Mouse (Mus musculus) hindlimb bud, embryonic 11.5 days (tissue): ENCODE measurements around the gene Epb41l3.
A peak's percentile ranks its signal among the peaks of the same experiment; 100 is the strongest.

Experiments
- DNase-seq: peaks from one replicate; pipeline ENCODE4 v3.0.0-alpha.2; 2012; ENCODE audit warnings: low read depth, low spot score; ENCODE audit errors: extremely low spot score

Epb41l3 gene

GRCm38 (mm10) chr17:69075501-69076237, at the start of gene Epb41l3:
Gene Epb41l3, plus strand, starts transcription at chr17:69075683.
- peak; percentile 22 for DNase-seq

GRCm38 (mm10) chr17:69038760-69039675, 36.5 kb upstream of the Epb41l3 start:
- DNase-seq = no peak

DNA sequence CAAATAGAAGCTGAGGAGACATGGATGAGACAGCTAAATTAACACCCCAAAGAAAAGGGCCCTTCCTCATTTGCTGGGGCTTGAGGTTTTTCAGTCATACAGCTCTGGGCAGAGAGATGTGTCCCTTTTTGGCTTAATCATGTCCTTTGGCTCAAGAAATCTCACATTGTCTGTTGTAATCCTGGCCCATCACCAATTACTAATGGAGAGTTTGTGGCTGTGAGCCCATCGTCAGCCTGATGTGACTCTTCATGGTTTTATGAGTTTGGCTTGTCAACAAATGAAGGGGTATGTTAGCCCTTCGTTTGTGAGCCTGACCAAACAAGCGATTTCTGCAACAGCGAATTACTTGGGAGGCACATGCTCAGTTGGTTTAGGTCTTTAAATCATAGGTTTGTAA, 34.0 kb upstream of the Epb41l3 start:
- DNase-seq = no peak

DNA sequence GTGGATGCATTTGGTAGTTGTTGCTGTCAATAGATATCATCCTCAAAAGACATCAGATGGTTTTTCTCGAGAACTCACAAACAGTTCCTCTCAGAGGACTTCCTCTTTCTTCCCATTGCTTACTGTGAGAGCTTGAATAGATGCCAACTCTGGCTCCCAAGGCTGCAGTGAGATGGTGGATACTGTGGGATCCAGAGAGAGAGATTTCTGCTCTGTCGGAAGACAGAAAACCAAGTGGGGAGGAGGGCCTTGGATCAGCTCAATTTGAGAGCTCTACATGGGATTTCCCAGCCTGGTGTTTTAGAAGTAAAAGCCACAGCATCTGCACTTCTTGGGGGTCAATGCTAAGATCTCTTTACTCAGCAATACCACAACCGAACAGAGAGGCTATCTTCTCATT, 26.7 kb upstream of the Epb41l3 start:
- no peak for DNase-seq

- no peak for DNase-seq
Observed at GRCm38 (mm10) chr17:69054029-69054428, 21.5 kb upstream of the Epb41l3 start.

DNA sequence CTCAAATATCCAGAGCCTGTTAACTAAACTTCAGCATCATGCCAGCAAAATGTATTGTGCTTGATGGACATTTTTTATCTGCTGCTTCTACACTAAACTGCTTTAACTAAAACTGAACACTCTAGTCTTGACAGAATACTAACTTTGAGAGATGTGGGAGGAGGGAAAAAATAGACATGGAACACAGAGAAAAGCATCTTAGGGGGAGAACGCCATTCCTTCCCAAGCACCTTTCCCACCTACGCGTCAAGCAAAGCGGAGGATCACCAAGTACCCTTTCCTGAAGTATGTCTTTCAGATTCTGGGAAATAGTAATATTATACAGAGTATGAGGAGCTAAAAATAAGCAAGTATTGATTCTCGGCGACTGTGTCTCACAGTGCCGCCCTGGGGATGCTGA, 15.7 kb upstream of the Epb41l3 start:
- DNase-seq = no peak

DNA sequence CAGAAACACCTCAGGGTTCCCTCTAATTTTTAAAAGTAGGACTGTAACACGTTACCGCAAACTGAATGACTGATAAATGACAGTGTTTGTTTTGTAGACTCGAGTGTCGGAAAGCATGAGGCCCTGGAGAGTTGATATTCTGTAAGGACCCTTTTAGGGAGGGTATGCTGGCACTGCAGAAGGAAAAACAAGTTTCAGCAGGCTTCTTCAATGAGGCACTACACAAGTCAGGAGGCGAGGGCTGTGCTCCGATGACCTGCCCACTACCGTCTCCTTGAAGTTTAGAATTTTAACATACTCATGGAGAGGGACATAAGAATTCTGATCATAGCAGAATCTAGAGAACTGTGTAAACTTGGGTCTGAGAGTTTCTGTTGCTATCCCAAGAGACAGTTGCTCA, 15.1 kb upstream of the Epb41l3 start:
- DNase-seq = no peak

- DNase-seq = no peak
Observed at GRCm38 (mm10) chr17:69061883-69062745, 13.4 kb upstream of the Epb41l3 start.

DNA sequence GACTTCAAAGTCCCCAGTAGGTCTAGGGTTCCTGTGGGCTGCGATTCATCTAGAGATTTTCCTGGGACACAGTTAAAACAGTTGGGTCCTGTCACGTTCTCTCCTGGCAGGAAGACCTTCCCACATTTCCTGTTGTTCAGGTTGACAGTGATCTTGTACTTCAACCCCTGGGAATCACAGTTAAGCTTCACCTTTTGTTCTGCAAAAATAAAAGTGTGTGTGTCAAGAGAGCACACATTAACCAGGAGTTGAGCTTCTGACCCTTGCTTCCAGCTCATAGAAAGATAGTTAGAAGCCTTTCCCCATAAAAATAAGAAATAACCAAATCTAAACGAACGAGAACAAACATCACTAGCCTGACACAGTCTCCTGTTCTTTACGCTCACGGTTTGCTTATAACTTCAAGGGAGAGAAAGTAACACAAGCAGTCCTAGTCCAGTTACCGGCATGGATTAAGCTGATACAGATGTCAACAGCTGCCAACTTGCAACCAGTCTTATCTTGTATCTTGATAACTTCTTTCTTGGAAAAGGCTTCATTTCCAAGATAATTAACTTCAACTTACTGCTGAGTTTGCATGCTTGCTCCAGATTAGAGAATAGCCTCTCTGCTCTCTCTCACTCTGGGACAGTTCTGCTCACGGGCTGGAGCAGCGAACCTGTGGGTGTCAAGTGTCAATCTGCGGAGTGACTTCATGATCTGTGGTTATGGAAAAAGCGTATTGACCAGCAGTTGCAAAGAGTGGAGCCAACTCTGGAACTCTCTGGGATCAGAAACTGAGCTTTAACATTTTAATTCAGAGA, 7.3 kb upstream of the Epb41l3 start:
- no peak for DNase-seq

GRCm38 (mm10) chr17:69074095-69074494, 1.4 kb upstream of the Epb41l3 start:
- DNase-seq = no peak

DNA sequence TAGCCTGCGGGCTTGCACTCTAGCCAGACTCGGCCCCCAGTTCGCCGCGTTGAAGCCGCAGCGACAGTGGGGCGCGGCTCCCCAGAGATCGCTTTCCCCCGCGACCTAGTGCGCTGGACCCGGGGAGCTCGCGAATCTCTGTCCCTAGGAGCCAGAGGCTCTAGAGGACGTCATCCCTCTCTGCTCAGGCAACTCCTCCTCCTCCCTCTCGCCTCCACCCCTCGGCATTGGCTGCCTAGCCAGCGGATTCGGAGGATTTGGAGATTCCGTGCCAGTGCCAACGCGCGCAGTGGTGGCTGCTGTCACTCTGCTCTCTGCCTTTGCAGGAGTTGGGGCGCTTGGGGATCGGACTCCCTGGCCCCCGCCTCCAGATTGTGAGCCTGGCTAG, 749 bp downstream of the Epb41l3 start:
- DNase-seq = no peak

- DNase-seq = no peak
Observed at GRCm38 (mm10) chr17:69076747-69077543, 1.5 kb downstream of the Epb41l3 start.

GRCm38 (mm10) chr17:69077544-69077920, 2.0 kb downstream of the Epb41l3 start:
- no peak for DNase-seq

GRCm38 (mm10) chr17:69082316-69082715, 6.8 kb downstream of the Epb41l3 start:
- no peak for DNase-seq

DNA sequence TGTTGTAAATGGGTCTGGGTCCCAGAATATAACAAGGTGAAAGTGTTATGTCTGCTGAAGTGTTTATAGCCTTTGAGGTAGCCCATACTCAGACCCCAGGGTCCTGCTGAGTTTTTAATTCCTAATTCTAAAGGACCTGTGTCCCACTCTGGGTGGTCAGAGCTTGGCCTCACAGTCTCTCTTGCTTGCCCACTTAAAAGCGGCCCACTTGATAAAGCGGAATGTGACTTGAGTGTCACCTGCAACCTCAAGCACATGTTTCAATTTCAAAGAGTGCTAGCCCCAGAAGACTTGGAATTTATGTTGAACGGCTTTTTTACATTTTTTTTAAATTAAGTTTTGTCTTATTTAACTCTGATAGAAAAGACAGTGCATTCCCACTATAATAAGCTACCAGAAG, 16.1 kb downstream of the Epb41l3 start:
- no peak for DNase-seq

DNA sequence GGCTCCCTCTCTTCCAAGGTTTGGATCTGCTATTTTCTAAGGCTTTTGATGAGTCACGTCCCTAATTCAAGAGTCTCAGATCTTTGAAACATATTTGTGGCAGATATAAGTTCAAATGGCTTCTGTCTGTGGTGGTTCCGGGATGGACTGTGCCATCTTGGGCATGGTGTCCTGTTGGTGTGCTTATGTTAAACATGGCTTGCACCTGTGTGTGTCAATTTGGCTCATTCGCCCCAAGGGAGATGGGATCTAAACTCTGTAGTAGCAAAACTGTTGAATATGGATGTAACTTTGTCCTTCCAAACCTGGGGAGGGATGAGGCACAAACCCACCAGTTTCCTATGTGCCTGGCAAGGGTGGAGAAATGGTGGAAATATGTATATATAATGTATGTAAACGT, 21.6 kb downstream of the Epb41l3 start:
- no peak for DNase-seq

- no peak for DNase-seq
Observed at GRCm38 (mm10) chr17:69097955-69098354, 22.5 kb downstream of the Epb41l3 start.

GRCm38 (mm10) chr17:69103326-69103725, 27.8 kb downstream of the Epb41l3 start:
- no peak for DNase-seq

GRCm38 (mm10) chr17:69105035-69105798, 29.7 kb downstream of the Epb41l3 start:
- DNase-seq = no peak
